Mouse (Mus musculus): ENCODE data around the gene Best1. TPM values are rescaled to one million over a fixed set of nuclear protein-coding genes. Genes with fewer than 3 reads are reported as not detected.
A peak's percentile ranks its signal among the peaks of the same experiment; 100 is the strongest.

The Best1 gene
- polyA plus RNA-seq, 1 experiment from 2014 or later = 0.36 TPM

- DNase-seq (ENCODE audit: low spot score) (no peak), ATAC-seq (ENCODE audit: low FRiP score, low TSS enrichment) (no peak)
- Histone ChIP-seq H3K36me3 (ENCODE audit: control insufficient read depth, insufficient read depth, low read length) (peaks cover 8% of the 10 kb centered on the region; the same call in 1 of the 2 replicates), H3K4me1 (replicated peaks; ENCODE audit: control insufficient read depth, insufficient read depth) (no peaks in the 10 kb centered on the region), H3K9ac (ENCODE audit: low read length) (no peak overlapping the region), H3K4me3 (ENCODE audit: low read depth, low read length) (no peak overlapping the region), H3K4me2 (replicated peaks; ENCODE audit: low read depth) (no peak overlapping the region), H3K27me3 (ENCODE audit: control insufficient read depth, insufficient read depth, low read length) (no peaks in the 10 kb centered on the region), H3K27ac (replicated peaks) (no peak overlapping the region), H3K9me3 (ENCODE audit: control insufficient read depth, low read length) (no peaks in the 10 kb centered on the region)
- TF ChIP-seq CTCF (IDR thresholded peaks at IDR 0.05; ENCODE audit: low read depth) = no peak
- TF ChIP-seq EP300 (optimal IDR thresholded peaks at IDR 0.05) = no peak
- WGBS = 44% methylated on average over 6 of the region's 6 CpGs
These were observed 14.2 kb downstream of the Best1 start for GRCm38 (mm10) chr19:9987192-9987591.

DNA sequence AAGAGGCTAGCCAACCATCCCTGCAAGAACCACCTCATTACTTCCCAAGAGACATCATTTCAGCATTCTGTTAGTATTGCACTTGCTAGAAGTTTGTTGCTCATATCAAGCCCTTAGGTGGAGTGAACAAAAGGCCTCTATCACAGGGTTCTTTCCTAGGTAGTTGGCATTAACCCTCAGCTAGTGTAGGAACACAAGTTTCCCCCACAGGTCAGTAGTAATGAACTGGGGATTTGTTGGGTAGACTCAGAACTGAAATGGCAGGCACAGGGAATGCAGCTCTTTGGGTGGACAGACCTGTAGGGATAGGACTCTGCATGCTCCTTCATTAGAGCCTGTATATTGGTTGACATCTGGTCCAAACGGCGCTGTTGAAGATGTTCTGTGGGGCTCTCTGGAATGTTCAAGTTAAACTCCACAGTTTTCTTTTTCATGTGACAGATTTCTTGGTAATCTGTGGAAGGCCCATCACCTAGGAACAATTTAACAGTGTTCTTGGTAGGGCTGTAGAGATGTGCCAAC lies 15.5 kb downstream of the Best1 start:
- no peak overlapping the region for H3K9ac ChIP-seq (ENCODE audit: low read length)
- WGBS = 93% methylated on average over 2 of the region's 2 CpGs

GRCm38 (mm10) chr19:9985190-9985899 lies 16.1 kb downstream of the Best1 start:
- peaks cover 8% of the 10 kb centered on the region; the same call in 1 of the 2 replicates for H3K36me3 ChIP-seq (ENCODE audit: control insufficient read depth, insufficient read depth, low read length)
- no peaks in the 10 kb centered on the region for H3K27me3 ChIP-seq (ENCODE audit: control insufficient read depth, insufficient read depth, low read length)
- H3K4me3 ChIP-seq (ENCODE audit: low read depth, low read length) = no peak overlapping the region
- no peak for TF ChIP-seq CTCF (IDR thresholded peaks at IDR 0.05; ENCODE audit: low read depth)
- no peak for TF ChIP-seq EP300 (optimal IDR thresholded peaks at IDR 0.05)
- no peak overlapping the region for H3K4me2 ChIP-seq (replicated peaks; ENCODE audit: low read depth)
- DNase-seq (ENCODE audit: low spot score) = no peak
- WGBS = 92% methylated on average over 6 of the region's 6 CpGs
- no peak overlapping the region for H3K9ac ChIP-seq (ENCODE audit: low read length)
- no peaks in the 10 kb centered on the region for H3K9me3 ChIP-seq (ENCODE audit: control insufficient read depth, low read length)
- peaks cover 6% of the 10 kb centered on the region; the same call in 1 of the 2 replicates for H3K4me1 ChIP-seq (replicated peaks; ENCODE audit: control insufficient read depth, insufficient read depth)
- ATAC-seq (ENCODE audit: low FRiP score, low TSS enrichment) = no peak
- H3K27ac ChIP-seq (replicated peaks) = no peak overlapping the region

More for the DNA sequence above, 15.5 kb downstream of the Best1 start:
- no peak for TF ChIP-seq CTCF (IDR thresholded peaks at IDR 0.05; ENCODE audit: low read depth)
- TF ChIP-seq EP300 (optimal IDR thresholded peaks at IDR 0.05) = no peak
- Histone ChIP-seq H3K4me3 (ENCODE audit: low read depth, low read length) (no peak overlapping the region), H3K36me3 (ENCODE audit: control insufficient read depth, insufficient read depth, low read length) (peaks cover 8% of the 10 kb centered on the region; the same call in 1 of the 2 replicates), H3K9me3 (ENCODE audit: control insufficient read depth, low read length) (no peaks in the 10 kb centered on the region), H3K4me2 (replicated peaks; ENCODE audit: low read depth) (no peak overlapping the region), H3K27ac (replicated peaks) (no peak overlapping the region), H3K27me3 (ENCODE audit: control insufficient read depth, insufficient read depth, low read length) (no peaks in the 10 kb centered on the region), H3K4me1 (replicated peaks; ENCODE audit: control insufficient read depth, insufficient read depth) (peaks cover 6% of the 10 kb centered on the region; the same call in 1 of the 2 replicates)
- ATAC-seq (ENCODE audit: low FRiP score, low TSS enrichment) (no peak), DNase-seq (ENCODE audit: low spot score) (no peak)

DNA sequence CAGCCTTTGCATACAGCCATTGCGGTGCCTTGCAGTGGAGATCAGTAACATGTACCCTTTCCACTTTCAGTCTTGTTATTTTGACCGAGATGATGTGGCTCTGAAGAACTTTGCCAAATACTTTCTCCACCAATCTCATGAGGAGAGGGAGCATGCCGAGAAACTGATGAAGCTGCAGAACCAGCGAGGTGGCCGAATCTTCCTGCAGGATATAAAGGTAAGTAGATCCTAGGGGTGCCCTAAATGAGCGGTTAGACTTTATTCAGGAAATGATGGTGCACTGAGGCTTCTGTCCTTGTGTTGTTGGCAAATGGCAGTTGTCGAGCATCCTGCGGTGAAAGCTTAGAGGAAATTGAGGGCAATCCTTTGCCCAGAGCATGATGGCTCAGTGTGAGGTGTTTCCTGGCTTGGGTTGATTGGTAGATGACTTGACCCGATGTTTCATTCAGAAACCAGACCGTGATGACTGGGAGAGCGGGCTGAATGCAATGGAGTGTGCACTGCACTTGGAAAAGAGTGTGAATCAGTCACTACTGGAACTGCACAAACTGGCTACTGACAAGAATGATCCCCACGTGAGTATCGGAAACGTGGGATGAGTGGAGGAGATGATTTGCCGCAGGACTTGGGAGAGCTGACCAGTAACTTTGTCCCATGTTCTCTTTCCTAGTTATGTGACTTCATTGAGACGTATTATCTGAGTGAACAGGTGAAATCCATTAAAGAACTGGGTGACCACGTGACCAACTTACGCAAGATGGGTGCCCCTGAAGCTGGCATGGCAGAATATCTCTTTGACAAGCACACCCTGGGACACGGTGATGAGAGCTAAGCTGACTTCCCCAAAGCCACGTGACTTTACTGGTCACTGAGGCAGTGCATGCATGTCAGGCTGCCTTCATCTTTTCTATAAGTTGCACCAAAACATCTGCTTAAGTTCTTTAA lies 17.1 kb downstream of the Best1 start:
- Histone ChIP-seq H3K9ac (ENCODE audit: low read length) (no peak overlapping the region), H3K4me1 (replicated peaks; ENCODE audit: control insufficient read depth, insufficient read depth) (peaks cover 6% of the 10 kb centered on the region; the same call in 1 of the 2 replicates), H3K36me3 (ENCODE audit: control insufficient read depth, insufficient read depth, low read length) (peaks cover 8% of the 10 kb centered on the region; the same call in 1 of the 2 replicates), H3K9me3 (ENCODE audit: control insufficient read depth, low read length) (no peaks in the 10 kb centered on the region), H3K4me3 (ENCODE audit: low read depth, low read length) (peak overlapping the region; percentile 97), H3K27ac (replicated peaks) (no peak overlapping the region), H3K4me2 (replicated peaks; ENCODE audit: low read depth) (peak overlapping the region; percentile 83), H3K27me3 (ENCODE audit: control insufficient read depth, insufficient read depth, low read length) (no peaks in the 10 kb centered on the region)
- no peak for DNase-seq (ENCODE audit: low spot score)
- no peak for ATAC-seq (ENCODE audit: low FRiP score, low TSS enrichment)
- TF ChIP-seq EP300 (optimal IDR thresholded peaks at IDR 0.05) (no peak), CTCF (IDR thresholded peaks at IDR 0.05; ENCODE audit: low read depth) (no peak)
- WGBS = 85% methylated on average over 20 of the region's 20 CpGs

- H3K9ac ChIP-seq (ENCODE audit: low read length) = peak overlapping the region; percentile 93
- H3K27me3 ChIP-seq (ENCODE audit: control insufficient read depth, insufficient read depth, low read length) = no peaks in the 10 kb centered on the region
- DNase-seq (ENCODE audit: low spot score) (peak; percentile 83), ATAC-seq (ENCODE audit: low FRiP score, low TSS enrichment) (peak; percentile 77)
- WGBS = under 1% methylated on average over 31 of the region's 31 CpGs
- peaks cover 8% of the 10 kb centered on the region; the same call in 1 of the 2 replicates for H3K4me1 ChIP-seq (replicated peaks; ENCODE audit: control insufficient read depth, insufficient read depth)
- H3K9me3 ChIP-seq (ENCODE audit: control insufficient read depth, low read length) = no peaks in the 10 kb centered on the region
- TF ChIP-seq CTCF (IDR thresholded peaks at IDR 0.05; ENCODE audit: low read depth) (no peak), EP300 (optimal IDR thresholded peaks at IDR 0.05) (no peak)
- H3K4me2 ChIP-seq (replicated peaks; ENCODE audit: low read depth) = peak overlapping the region; percentile 83
- peaks cover 8% of the 10 kb centered on the region; the same call in 1 of the 2 replicates for H3K36me3 ChIP-seq (ENCODE audit: control insufficient read depth, insufficient read depth, low read length)
- H3K4me3 ChIP-seq (ENCODE audit: low read depth, low read length) = peak overlapping the region; percentile 97
- peak overlapping the region; percentile 99 for H3K27ac ChIP-seq (replicated peaks)
These were observed 18.4 kb downstream of the Best1 start for GRCm38 (mm10) chr19:9982852-9983542.
